Mouse (Mus musculus): ENCODE measurements around the gene Ccnl2.
A peak's percentile ranks its signal among the peaks of the same experiment; 100 is the strongest.

Ccnl2 gene

DNA sequence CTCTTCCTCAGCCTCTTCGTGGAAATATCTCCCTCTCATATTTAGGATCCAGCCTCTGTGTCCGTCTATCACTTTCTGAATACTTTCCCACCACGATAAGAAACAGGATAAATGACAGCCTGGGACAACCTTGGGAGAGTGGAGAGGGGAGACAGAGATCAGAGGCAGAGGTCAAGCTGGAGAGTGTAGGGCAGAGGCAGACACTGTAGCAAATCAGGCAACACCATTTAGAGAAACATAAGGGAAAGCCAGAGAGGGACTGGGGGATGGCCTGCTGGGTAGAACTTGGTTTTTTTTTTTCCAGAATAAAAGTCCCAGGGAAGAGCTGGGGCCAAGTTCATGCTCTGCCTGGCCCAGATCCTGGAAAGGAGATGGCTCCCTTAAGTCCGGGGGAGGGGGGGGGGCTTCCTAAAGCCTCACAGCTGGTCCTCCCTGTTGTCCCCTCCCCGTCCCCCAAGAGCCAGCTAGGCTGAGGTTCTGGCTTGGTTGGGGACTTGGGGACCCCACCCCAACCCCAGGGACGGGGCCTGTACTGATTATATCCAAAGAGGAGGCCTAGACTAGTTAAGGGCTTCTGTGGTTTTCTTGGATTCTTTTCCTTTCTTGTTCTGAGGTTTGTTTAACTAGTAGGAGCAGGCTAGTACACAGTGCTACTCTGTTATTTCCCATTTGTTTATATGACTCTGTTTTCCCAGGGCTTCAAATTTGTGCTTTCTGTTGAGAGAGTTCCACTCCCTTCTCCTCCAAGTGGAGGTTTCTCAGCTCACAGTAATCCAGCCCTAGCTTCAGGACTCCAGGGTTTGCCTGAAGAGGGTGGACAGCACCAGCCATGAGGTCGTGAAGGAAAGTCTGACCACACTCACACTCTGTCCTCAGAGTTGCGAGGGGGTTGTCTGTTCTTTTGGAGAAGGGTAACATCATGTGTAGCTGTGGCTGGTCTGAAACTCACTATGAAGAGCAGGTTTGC lies 26.2 kb downstream of the Ccnl2 start:
- no peak for DNase-seq (ENCODE audit: low spot score in 2 of 2)

DNA sequence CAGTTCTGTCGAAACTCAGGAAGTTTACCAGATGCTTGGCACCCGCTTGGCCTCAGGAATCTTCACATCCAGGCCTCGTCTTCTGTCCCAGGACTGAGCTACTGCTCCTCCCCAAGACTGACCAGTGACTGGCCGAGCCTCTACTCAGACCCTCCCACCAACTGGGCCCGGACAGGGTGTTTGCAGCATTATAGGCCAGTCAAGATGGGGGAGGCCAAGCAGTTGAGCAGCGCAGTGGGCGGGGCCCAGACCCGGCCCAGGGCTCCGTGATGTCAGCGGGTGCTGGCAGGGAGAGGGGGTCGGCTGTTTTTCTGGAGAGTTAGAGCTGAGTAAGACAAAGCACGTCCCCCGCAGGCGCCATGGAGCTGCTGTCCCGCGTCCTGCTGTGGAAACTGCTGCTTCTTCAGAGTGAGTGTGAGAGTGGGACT lies 27.2 kb downstream of the Ccnl2 start, which contains the start of gene Mxra8:
Gene Mxra8 (plus strand): TSS at position 198 of the 428 bp plus-strand sequence.
- DNase-seq (ENCODE audit: low spot score in 2 of 2) = peak in 1 of 2 experiments; percentile 84

DNA sequence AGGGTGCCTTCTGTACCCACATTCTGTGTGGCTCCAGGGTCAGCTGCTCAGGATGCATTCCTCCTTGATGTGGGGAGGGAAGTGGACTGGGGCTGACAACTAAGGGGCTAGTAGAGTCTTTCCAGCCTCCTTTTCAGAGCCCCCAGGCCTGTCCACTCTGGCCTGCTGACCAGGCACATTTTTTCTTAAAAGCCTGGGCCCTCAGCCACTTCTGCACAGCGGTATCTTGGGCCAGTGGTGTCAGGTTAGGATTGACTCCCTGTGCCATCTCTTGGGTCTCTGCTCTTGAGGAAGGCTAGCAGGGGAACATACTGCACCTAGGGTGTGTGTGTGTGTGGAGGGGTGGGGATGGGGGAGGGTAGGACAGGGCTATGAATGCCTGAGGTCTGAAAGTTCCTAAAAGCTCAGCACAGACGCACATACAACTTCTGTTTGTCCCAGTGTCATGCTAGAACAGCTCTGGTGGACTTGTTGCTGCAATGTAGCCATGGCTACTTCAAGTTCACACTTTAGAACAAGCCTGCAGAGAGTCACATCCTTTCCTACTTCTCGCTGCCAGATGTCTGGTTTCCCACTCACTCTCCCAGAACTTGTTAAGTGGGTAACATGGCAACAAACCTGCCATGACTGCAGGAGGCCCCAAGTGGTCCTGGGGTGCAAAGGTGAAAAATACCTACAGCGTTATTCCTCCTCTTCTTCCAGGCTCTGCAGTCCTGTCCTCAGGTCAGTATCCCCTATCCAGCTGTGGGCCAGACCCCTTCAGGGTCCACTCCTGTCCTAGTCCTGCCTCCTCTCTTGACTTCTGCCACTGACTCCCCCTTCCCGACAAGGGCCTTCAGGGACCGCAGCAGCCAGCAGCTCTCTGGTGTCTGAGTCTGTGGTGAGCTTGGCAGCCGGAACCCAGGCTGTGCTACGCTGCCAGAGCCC lies 28.1 kb downstream of the Ccnl2 start:
- no peak for DNase-seq (ENCODE audit: low spot score in 2 of 2)

DNA sequence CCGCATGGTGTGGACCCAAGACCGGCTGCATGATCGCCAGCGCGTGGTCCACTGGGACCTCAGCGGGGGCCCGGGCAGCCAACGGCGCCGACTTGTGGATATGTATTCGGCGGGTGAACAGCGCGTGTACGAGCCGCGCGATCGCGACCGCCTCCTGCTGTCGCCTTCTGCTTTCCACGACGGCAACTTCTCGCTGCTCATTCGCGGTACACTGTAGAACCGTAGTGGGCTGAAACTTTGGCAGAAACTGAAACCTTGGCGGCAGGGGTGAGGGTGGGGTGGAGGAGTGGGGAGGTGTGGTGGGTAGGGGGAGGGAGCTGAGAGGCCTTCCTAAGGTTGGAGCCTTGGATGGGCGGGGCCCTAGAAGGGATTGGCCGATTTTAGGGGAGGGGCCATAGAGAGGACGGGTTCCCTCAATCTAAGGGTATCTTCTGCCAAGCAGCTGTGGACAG lies 28.7 kb downstream of the Ccnl2 start:
- peak; percentile 50 to 56 for DNase-seq (ENCODE audit: low spot score in 2 of 2)

DNA sequence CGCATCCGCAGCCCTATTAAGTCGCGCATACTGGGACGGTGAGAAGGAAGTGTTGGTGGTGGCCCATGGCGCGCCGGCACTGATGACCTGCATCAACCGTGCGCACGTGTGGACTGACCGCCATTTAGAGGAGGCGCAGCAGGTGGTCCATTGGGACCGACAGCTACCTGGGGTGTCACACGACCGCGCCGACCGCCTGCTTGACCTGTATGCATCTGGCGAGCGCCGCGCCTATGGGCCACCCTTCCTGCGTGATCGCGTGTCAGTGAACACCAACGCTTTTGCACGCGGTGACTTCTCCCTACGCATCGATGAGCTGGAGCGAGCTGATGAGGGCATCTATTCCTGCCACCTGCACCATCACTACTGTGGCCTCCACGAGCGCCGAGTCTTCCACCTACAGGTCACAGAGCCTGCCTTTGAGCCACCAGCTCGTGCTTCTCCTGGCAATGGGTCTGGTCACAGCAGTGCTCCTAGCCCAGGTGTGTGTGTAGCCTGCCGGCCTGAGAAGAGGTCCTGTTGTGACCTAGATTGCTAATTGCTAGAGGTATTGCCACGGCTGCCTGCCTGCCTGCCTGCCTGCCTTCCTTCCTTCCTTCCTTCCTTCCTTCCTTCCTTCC lies 29.5 kb downstream of the Ccnl2 start:
- DNase-seq (ENCODE audit: low spot score in 2 of 2) = no peak

DNA sequence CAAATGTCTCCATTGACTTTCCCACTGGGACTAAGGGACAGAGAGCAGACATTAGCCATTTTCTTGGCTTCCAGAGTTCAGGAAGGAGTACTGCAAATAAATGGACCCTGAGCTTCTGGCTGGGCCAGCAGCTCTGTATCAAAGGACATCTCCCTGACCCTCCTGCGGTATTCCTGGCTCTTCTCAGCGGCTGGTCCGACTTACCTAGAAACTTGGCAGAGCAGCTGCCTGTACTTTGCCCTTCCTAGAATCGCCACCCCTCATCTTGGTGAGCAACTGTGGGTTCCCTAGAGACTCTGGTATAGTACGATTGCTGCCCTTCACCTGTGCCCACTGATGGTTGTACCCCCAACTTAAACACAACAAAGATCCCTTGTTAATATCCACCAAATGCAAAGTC lies 30.9 kb downstream of the Ccnl2 start:
- DNase-seq (ENCODE audit: low spot score in 2 of 2) = no peak

DNA sequence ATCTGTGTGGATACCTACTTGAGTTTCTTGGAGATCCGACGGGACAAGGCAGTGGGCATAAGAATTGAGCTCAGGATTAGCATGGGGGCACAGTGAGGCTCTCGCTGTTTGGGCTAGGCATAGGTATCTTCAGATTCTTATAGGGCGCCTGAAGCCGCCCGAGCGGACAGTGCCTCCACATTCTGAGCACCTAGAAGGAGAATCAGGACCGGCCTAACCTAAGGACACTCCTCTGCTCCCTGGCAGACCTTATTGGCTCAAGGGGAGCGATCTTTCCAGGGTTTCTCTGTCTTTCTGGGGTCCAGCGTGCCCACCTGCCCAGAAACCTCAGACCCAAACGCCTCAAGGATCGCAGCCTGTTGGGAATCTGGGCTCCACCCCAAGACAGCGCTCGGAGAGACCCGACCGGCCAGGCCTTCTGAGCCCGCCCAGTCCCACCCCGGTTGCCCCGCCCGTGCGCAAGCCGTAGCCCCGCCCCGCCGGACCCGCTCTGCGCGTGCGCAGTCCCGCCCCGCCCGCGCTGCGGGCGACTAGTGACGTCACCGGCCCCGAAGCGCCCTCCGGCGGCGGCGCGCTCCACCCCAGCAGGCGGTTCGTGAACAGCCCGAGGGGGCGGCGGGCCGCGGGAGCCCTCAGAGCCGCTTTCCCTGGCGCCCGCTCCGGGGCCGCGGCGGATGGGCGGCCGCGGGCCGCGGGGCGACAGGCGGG lies 34.7 kb downstream of the Ccnl2 start, which contains the start of gene Dvl1:
Gene Dvl1 (plus strand): TSS at position 532 of the 708 bp plus-strand sequence.
- peak; percentile 92 for DNase-seq (ENCODE audit: low spot score in 2 of 2)

DNA sequence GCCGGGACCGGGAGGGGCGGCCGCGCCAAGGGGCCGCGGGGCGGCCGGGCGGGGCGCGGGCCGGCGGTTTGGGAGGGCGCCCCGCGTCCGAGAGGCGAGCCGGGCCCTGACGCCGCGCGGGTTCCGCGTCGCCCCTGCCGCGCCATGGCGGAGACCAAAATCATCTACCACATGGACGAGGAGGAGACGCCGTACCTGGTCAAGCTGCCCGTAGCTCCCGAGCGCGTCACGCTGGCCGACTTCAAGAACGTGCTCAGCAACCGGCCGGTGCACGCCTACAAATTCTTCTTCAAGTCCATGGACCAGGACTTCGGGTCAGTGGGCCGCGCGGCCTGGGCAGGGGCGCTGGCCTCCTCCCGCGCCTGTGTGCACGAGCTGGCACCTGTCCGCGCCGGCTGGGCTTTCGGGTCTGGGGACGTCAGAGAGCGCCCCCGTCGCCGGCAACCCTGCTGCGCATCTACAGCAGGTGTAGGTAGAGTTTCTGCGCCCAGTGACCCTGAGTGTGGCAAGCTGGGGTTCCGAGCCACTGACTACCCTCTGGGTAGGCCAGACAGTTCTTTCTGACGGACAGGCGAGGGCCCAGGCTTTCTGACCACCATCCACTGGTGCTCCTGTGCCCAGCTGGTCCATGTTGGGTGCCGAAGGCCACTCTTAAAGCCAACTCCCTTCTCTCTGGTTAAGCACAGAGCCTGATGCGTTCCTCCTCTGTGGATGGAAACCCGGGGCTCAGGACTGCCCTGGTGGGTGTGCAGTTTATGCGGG lies 35.5 kb downstream of the Ccnl2 start:
- no peak for DNase-seq (ENCODE audit: low spot score in 2 of 2)

DNA sequence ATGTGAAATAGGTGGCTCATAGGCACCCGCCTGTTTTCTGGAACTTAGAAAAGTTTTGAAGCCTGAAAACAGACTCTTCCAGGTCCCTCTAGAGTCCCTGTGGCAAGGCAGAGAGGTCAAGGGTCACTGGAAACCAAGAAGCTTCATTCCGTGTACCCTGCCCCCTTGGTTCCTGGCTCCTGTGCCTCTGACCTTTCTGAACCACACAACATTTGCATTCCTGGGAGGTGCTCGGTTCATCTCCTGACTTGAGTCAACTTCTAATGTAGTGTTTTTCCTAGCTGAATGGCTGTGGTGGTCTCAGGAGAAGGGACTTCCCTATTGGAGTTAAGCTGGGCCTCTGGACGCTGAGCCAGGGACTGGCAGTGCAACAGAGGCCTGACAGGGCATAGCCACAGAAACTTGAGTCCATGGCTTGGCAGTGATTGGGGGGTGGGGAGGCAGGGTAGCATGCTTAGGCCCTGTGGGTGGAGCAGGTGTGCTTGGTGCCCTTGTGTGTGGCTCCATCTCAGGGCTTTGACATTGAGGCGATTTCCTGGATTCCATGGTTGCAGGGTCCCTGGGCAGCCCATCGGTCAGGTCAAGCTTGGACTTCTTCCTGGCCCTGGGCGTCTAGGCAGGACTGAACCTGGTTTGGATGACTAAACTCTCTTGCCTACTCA lies 36.3 kb downstream of the Ccnl2 start:
- no peak for DNase-seq (ENCODE audit: low spot score in 2 of 2)

DNA sequence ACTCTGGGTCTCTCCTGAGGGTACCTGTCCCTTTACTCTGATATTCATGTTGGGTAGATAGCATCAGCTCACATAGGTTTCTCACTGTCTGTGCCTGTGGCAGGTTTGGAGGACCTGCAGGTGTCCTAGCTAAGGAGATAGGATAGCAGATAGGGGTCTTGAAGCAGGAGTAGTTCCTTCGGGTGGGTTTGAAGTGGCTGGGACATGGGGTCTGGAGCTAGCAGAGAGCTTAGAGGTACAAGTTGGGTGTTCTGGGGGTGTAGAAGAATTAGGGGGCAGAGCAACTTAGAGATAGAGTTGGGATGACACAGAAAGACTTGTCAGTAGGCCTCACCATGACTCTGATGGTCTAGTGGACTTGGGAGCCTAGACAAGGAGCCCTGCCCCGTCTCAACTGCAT lies 37.1 kb downstream of the Ccnl2 start:
- DNase-seq (ENCODE audit: low spot score in 2 of 2) = no peak

DNA sequence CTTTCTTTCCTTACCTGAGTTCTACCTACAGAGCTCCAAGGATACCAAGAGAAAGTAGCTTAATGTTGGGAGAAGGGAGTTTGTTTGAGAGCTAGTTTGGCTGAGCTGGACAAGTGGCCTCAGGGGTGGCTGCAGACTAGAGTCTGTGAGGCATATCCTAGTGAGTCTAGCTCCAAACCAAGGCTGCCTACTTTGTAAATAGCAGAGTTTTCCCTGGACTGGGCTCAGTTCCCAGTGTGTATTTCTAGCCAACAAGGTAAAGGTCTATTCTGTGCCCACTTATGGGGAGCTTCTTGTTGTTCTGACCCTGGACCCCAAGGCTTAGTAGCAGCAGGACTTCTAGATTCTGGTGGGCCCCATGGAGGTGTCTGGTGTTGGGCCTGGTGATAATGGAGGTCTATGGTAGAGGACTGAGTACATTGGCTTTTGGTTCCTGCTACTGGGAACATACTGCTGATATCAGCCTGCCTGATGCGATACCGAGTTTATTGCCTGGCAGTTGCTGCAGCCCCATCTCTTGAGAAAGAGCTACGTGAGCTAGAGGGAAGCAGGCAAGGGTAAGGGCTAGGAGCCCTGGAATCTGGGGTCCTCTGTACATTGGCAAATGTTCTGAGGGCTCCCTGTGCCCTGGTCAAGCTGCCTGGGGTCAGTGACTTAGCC lies 37.6 kb downstream of the Ccnl2 start:
- DNase-seq (ENCODE audit: low spot score in 2 of 2) = no peak

DNA sequence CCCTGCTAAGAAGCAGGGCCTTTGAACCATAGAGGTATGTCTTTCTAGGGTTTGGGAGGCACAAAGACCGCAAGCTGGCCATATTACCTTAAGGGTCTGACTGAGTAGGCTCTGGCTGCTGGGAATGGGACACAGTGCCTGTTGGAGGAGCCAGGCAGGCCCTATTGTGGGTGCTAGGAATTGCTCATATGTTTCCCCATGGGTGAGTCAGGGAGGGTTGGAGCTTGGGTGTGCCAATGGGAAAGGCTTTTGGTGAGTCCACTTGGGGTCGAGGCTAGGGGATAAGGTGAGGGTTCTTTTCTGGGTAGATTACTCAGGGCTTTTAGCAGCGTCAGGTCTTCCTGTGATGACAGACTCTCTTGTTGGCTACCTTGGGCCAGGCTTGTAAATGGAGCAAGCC lies 39.1 kb downstream of the Ccnl2 start:
- DNase-seq (ENCODE audit: low spot score in 2 of 2) = no peak

DNA sequence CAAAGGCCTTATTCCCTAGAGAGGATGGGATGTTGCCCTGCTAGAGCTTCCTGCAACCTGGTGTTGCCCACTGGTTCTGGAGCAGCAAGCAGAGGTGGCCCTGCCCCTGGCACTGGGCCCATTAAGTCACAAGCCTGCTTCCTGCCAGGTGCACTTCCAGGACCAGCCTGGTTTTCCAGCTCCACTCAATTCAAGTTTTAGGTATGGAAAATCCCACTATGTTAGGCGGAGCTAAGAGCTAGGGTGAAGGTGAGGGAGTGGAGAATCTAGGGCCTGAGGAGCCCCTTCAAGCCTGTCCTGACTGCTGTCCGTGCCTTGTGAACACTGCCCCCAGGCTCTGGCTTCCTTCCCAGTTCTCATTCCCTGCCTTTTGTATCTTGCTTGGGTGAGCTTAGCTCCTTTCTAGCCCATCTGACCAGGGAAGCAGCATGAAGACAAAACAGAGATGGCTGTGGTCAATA lies 39.7 kb downstream of the Ccnl2 start:
- DNase-seq (ENCODE audit: low spot score in 2 of 2) = no peak

DNA sequence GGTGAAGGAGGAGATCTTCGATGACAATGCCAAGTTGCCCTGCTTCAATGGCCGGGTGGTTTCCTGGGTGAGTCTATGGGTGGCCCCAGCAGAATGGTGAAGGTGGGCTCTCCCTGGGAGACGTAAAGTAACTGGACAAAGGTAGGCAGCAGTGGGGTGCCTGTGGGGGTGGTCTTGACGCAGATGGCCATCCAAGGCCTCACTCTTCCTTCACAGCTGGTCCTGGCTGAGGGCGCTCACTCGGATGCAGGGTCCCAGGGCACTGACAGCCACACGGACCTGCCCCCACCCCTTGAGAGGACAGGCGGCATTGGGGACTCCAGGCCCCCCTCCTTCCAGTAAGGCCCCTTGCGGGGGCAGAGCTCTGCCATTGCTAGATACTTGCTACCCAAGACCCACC lies 41.1 kb downstream of the Ccnl2 start:
- no peak for DNase-seq (ENCODE audit: low spot score in 2 of 2)

DNA sequence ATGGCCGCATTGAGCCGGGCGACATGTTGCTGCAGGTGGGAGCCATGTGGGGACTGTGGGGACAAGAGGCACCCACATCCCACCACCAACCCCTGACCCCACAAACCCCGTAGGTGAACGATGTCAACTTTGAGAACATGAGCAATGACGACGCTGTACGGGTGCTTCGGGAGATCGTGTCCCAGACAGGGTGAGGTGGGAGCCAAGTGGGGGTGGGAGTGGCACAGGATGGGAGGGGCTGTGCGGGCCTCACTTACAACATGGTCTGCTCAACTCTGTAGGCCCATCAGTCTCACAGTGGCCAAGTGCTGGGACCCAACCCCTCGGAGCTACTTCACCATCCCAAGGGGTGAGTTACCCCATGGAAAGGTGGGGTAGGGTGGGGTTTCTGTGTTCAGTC lies 42.7 kb downstream of the Ccnl2 start:
- DNase-seq (ENCODE audit: low spot score in 2 of 2) = no peak

DNA sequence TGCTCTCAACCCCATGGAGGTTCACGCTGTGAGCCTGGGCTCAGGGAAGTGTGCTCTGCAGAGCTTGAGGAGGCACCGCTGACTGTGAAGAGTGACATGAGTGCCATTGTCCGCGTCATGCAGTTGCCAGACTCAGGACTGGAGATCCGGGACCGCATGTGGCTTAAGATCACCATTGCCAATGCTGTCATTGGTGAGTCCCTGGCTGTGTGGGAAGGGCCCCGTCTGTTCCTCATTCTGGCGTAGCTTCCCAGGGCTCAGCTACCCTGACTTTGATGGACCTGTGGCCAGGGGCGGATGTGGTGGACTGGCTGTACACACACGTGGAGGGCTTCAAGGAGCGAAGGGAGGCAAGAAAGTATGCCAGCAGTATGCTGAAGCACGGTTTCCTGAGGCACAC lies 43.8 kb downstream of the Ccnl2 start:
- no peak for DNase-seq (ENCODE audit: low spot score in 2 of 2)

DNA sequence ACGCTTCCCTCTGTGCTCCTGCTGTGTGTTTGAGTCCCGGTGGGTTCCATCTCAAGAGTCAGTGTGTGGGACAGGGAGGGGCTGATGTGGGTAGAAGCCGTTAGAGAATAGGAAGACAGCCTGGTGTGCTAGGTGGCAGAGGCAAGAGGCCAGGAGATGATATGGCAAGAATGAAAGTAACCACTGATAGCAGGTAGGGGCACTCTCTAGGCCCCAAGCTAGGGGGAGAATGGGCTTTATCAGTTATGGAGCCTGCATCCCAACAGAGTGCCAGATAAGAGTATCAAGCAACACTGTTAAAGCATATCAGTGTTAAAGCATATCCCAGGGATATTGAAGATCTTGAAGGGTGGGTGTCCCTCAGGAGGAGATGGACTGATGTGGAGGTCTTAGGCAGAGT lies 44.6 kb downstream of the Ccnl2 start:
- DNase-seq (ENCODE audit: low spot score in 2 of 2) = no peak

DNA sequence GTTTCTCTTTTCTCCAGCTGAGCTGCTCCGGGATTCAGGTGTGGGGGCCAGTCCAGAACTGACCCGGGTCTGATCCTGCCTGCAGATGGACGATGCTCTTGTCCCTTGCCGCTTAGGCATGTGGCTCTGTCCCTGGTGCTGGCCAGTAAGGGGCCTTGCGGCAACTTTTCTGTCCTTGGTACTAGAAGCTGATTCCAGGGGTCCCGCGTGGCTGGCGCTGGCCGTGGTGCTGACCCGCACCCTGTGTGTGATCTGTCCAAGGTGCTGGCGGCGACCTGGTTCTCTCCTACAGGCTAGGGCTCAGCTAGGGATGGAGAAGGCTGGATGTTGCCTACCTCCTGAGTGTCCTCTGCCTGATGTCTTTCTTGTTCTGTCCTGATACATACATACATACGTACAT lies 47.0 kb downstream of the Ccnl2 start:
- DNase-seq (ENCODE audit: low spot score in 2 of 2) = no peak

DNA sequence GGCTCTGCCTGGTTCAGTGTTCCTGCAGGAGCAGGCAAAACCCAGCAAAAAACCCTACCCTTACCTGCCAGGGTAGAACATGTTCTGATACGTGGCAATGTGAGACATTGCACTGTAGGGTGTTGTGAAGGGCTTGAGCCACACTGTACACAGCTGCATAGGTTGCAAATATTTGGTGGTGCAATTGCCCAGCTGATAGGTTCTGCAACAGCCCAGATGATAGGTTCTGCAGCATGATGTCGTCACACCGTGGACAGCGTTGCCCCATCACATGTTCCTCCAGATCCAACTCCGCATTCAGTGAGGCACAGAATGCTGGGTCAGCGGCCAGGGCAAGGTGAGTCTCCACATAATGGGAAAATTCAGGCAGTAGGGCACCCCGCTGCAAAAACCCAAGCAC lies 49.5 kb downstream of the Ccnl2 start:
- no peak for DNase-seq (ENCODE audit: low spot score in 2 of 2)
